Mouse (Mus musculus): ENCODE data around the gene Prickle4. TPM values are rescaled to one million over a fixed set of nuclear protein-coding genes. Genes with fewer than 3 reads are reported as not detected.
A peak's percentile ranks its signal among the peaks of the same experiment; 100 is the strongest.

The Prickle4 gene
- polyA plus RNA-seq, 1 experiment from 2014 or later = 0.80 TPM

GRCm38 (mm10) chr17:47698156-47698555, 3.6 kb upstream of the Prickle4 start:
- Histone ChIP-seq H3K4me2 (ENCODE audit: low read depth, low read length, severe bottlenecking) (no peak overlapping the region), H3K27ac (ENCODE audit: low read depth, low read length) (no peak overlapping the region), H3K9me3 (ENCODE audit: control insufficient read depth, low read length) (no peaks in the 10 kb centered on the region), H3K36me3 (ENCODE audit: control insufficient read depth, insufficient read depth, low read length) (no peaks in the 10 kb centered on the region; the same call in 1 of the 2 replicates), H3K4me1 (replicated peaks; ENCODE audit: control insufficient read depth, insufficient read depth, low read length) (peaks cover 6% of the 10 kb centered on the region; the same call in 1 of the 2 replicates), H3K9ac (ENCODE audit: low read length) (no peak overlapping the region), H3K4me3 (ENCODE audit: low read depth, low read length) (no peak overlapping the region), H3K27me3 (ENCODE audit: control insufficient read depth, insufficient read depth, low read length) (no peaks in the 10 kb centered on the region)
- 85% methylated on average over 10 of the region's 10 CpGs for WGBS
- no peak for DNase-seq (ENCODE audit: low spot score)
- no peak for ATAC-seq (replicated peaks; ENCODE audit: low FRiP score)

DNA sequence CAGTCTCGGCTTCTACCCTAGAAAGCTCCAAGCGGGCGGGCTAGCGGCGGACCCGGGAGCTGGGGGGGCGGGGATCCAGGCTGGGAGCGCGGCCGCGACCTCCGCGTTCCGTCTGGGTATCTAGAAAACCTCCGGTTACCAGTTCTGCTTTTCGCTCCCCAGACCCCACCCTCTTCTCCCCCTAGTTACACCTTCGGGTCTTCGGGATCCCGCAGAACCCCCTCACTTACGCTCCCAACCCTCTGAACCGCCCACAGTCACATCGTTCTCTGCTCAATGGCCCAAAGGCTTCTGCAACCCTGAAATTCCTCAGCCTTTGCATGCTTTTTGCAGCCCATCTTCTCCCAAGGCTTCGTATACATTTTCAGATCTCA, 788 bp upstream of the Prickle4 start:
- H3K4me1 ChIP-seq (replicated peaks; ENCODE audit: control insufficient read depth, insufficient read depth, low read length) = peaks cover 6% of the 10 kb centered on the region; the same call in 1 of the 2 replicates
- no peaks in the 10 kb centered on the region for H3K9me3 ChIP-seq (ENCODE audit: control insufficient read depth, low read length)
- H3K27me3 ChIP-seq (ENCODE audit: control insufficient read depth, insufficient read depth, low read length) = no peaks in the 10 kb centered on the region; the same call in 1 of the 2 replicates
- H3K27ac ChIP-seq (ENCODE audit: low read depth, low read length) = 0 out of 2 replicates have a peak overlapping the region, but pooled peaks have one; percentile 14
- DNase-seq (ENCODE audit: low spot score) (no peak), ATAC-seq (replicated peaks; ENCODE audit: low FRiP score) (no peak; the same call in 1 of the 2 replicates)
- peak overlapping the region; percentile 79 for H3K4me2 ChIP-seq (ENCODE audit: low read depth, low read length, severe bottlenecking)
- H3K9ac ChIP-seq (ENCODE audit: low read length) = peak overlapping the region; percentile 79
- WGBS = 0% methylated on average over 15 of the region's 23 CpGs
- H3K36me3 ChIP-seq (ENCODE audit: control insufficient read depth, insufficient read depth, low read length) = no peaks in the 10 kb centered on the region
- H3K4me3 ChIP-seq (ENCODE audit: low read depth, low read length) = peak overlapping the region; percentile 66

DNA sequence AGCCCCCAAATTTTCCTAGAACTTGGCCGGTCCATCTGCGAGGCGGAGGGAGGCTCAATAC, 264 bp downstream of the Prickle4 start, which contains the start of gene Gm21981:
TSS of gene Gm21981 (minus strand) at position 14 of the 61 bp plus-strand sequence.
- Histone ChIP-seq H3K36me3 (ENCODE audit: control insufficient read depth, insufficient read depth, low read length) (no peaks in the 10 kb centered on the region), H3K4me3 (ENCODE audit: low read depth, low read length) (peak within 1 kb of the TSS; percentile 66), H3K4me1 (replicated peaks; ENCODE audit: control insufficient read depth, insufficient read depth, low read length) (peaks cover 6% of the 10 kb centered on the region; the same call in 1 of the 2 replicates), H3K4me2 (ENCODE audit: low read depth, low read length, severe bottlenecking) (peak within 1 kb of the TSS; percentile 79), H3K27me3 (ENCODE audit: control insufficient read depth, insufficient read depth, low read length) (no peaks in the 10 kb centered on the region; the same call in 1 of the 2 replicates), H3K9ac (ENCODE audit: low read length) (peak within 1 kb of the TSS; percentile 79), H3K27ac (ENCODE audit: low read depth, low read length) (peak within 1 kb of the TSS; percentile 14; the same call in 1 of the 2 replicates), H3K9me3 (ENCODE audit: control insufficient read depth, low read length) (no peaks in the 10 kb centered on the region)
- 2% methylated on average over 3 of the region's 3 CpGs for WGBS
- DNase-seq (ENCODE audit: low spot score) (no peak), ATAC-seq (replicated peaks; ENCODE audit: low FRiP score) (no peak)

DNA sequence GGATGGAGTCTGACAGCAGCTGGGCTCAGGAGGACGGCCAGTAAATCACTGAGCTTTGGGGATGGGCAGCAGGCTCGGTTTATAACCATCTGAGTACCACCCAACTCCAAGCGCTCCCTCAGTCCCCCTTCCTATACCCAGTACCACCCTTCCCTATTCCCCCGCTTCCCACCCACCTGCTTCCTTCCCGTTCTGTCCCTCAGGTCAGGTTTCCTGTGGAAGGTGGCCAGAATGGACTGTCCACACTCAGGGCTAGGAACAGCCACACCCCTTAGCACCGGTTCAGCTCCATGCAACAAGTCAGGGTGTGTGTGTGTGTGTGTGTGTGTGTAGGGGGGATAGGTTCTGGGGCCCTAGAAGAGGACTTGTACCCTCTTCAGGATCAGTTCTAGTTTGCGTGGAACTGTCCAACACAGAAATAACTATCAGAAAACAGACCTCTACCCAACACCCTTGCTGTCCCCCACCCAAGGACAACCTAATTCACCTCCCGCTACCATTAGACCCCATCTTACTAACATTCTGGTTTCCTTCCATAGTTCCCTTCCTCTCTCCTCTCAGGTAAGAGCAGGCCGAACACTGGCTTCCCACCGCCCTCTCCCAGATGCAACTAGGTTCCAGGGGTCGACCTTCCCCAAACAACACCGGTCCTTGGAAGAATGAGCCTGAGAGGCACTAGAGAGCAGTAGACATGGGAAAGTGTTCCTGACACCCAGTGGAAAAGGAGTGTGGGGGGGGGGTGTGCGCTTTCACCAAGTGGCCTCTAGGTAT, 680 bp downstream of the Prickle4 start:
- H3K4me1 ChIP-seq (replicated peaks; ENCODE audit: control insufficient read depth, insufficient read depth, low read length) = peaks cover 6% of the 10 kb centered on the region; the same call in 1 of the 2 replicates
- DNase-seq (ENCODE audit: low spot score) = no peak
- no peak overlapping the region for H3K27ac ChIP-seq (ENCODE audit: low read depth, low read length)
- 31% methylated on average over 13 of the region's 13 CpGs for WGBS
- no peak for ATAC-seq (replicated peaks; ENCODE audit: low FRiP score)
- H3K27me3 ChIP-seq (ENCODE audit: control insufficient read depth, insufficient read depth, low read length) = no peaks in the 10 kb centered on the region; the same call in 1 of the 2 replicates
- H3K4me2 ChIP-seq (ENCODE audit: low read depth, low read length, severe bottlenecking) = peak overlapping the region; percentile 79
- no peaks in the 10 kb centered on the region for H3K9me3 ChIP-seq (ENCODE audit: control insufficient read depth, low read length)
- H3K4me3 ChIP-seq (ENCODE audit: low read depth, low read length) = peak overlapping the region; percentile 66
- H3K9ac ChIP-seq (ENCODE audit: low read length) = peak overlapping the region; percentile 53
- H3K36me3 ChIP-seq (ENCODE audit: control insufficient read depth, insufficient read depth, low read length) = no peaks in the 10 kb centered on the region

- 91% methylated on average over 3 of the region's 3 CpGs for WGBS
- H3K9ac ChIP-seq (ENCODE audit: low read length) = no peak overlapping the region
Measured at GRCm38 (mm10) chr17:47691650-47692049, 2.9 kb downstream of the Prickle4 start.

GRCm38 (mm10) chr17:47689894-47690293, 4.6 kb downstream of the Prickle4 start:
- WGBS = 81% methylated on average over 7 of the region's 8 CpGs
- peak overlapping the region; percentile 66; the same call in 1 of the 2 replicates for H3K4me3 ChIP-seq (ENCODE audit: low read depth, low read length)
- H3K4me2 ChIP-seq (ENCODE audit: low read depth, low read length, severe bottlenecking) = peak overlapping the region; percentile 96; the same call in 1 of the 2 replicates
- H3K9me3 ChIP-seq (ENCODE audit: control insufficient read depth, low read length) = no peaks in the 10 kb centered on the region
- DNase-seq (ENCODE audit: low spot score) = no peak
- no peak for ATAC-seq (replicated peaks; ENCODE audit: low FRiP score)
- peaks cover 11% of the 10 kb centered on the region; the same call in 1 of the 2 replicates for H3K4me1 ChIP-seq (replicated peaks; ENCODE audit: control insufficient read depth, insufficient read depth, low read length)
- no peak overlapping the region for H3K27ac ChIP-seq (ENCODE audit: low read depth, low read length)
- H3K36me3 ChIP-seq (ENCODE audit: control insufficient read depth, insufficient read depth, low read length) = no peaks in the 10 kb centered on the region
- H3K27me3 ChIP-seq (ENCODE audit: control insufficient read depth, insufficient read depth, low read length) = no peaks in the 10 kb centered on the region; the same call in 1 of the 2 replicates
- no peak overlapping the region; the same call in 1 of the 2 replicates for H3K9ac ChIP-seq (ENCODE audit: low read length)

More at GRCm38 (mm10) chr17:47691650-47692049, 2.9 kb downstream of the Prickle4 start:
- Histone ChIP-seq H3K27me3 (ENCODE audit: control insufficient read depth, insufficient read depth, low read length) (no peaks in the 10 kb centered on the region; the same call in 1 of the 2 replicates), H3K4me2 (ENCODE audit: low read depth, low read length, severe bottlenecking) (no peak overlapping the region), H3K4me1 (replicated peaks; ENCODE audit: control insufficient read depth, insufficient read depth, low read length) (peaks cover 13% of the 10 kb centered on the region; the same call in 1 of the 2 replicates), H3K9me3 (ENCODE audit: control insufficient read depth, low read length) (no peaks in the 10 kb centered on the region), H3K4me3 (ENCODE audit: low read depth, low read length) (no peak overlapping the region), H3K27ac (ENCODE audit: low read depth, low read length) (no peak overlapping the region), H3K36me3 (ENCODE audit: control insufficient read depth, insufficient read depth, low read length) (no peaks in the 10 kb centered on the region)
- no peak for DNase-seq (ENCODE audit: low spot score)
- no peak for ATAC-seq (replicated peaks; ENCODE audit: low FRiP score)

- peak; percentile 87 for DNase-seq (ENCODE audit: low spot score)
- 1% methylated on average over 58 of the region's 58 CpGs for WGBS
- no peaks in the 10 kb centered on the region for H3K9me3 ChIP-seq (ENCODE audit: control insufficient read depth, low read length)
- peak within 1 kb of the TSS; percentile 57 for H3K27ac ChIP-seq (ENCODE audit: low read depth, low read length)
- H3K4me1 ChIP-seq (replicated peaks; ENCODE audit: control insufficient read depth, insufficient read depth, low read length) = peaks cover 8% of the 10 kb centered on the region; the same call in 1 of the 2 replicates
- H3K9ac ChIP-seq (ENCODE audit: low read length) = peak within 1 kb of the TSS; percentile 87
- no peaks in the 10 kb centered on the region; the same call in 1 of the 2 replicates for H3K36me3 ChIP-seq (ENCODE audit: control insufficient read depth, insufficient read depth, low read length)
- peak within 1 kb of the TSS; percentile 96 for H3K4me2 ChIP-seq (ENCODE audit: low read depth, low read length, severe bottlenecking)
- no peaks in the 10 kb centered on the region; the same call in 1 of the 2 replicates for H3K27me3 ChIP-seq (ENCODE audit: control insufficient read depth, insufficient read depth, low read length)
- peak; percentile 66 for ATAC-seq (replicated peaks; ENCODE audit: low FRiP score)
- peak within 1 kb of the TSS; percentile 66 for H3K4me3 ChIP-seq (ENCODE audit: low read depth, low read length)
Measured at GRCm38 (mm10) chr17:47688608-47689575, 5.6 kb downstream of the Prickle4 start, which contains the start of gene Frs3. TSS of gene Frs3 (plus strand) at chr17:47689030.

DNA sequence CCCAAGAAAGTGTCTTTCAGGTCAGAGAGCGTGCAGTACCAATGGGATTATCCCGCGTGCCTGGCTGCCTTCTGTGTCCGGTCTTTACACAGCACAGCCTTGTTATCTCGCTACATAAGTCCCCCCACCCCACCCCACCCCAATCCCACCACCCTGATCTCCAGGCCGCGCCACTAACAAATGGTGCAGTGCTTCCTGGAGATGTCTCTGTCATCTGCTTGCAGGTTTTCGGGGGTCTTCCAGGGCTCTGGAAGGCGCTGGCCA, 6.3 kb downstream of the Prickle4 start, which contains the start of gene Tomm6:
TSS of gene Tomm6 (minus strand) at position 43 of the 264 bp plus-strand sequence.
- H3K9me3 ChIP-seq (ENCODE audit: control insufficient read depth, low read length) = no peaks in the 10 kb centered on the region
- H3K36me3 ChIP-seq (ENCODE audit: control insufficient read depth, insufficient read depth, low read length) = no peaks in the 10 kb centered on the region; the same call in 1 of the 2 replicates
- H3K27ac ChIP-seq (ENCODE audit: low read depth, low read length) = peak within 1 kb of the TSS; percentile 57
- peak within 1 kb of the TSS; percentile 96 for H3K4me2 ChIP-seq (ENCODE audit: low read depth, low read length, severe bottlenecking)
- no peaks in the 10 kb centered on the region; the same call in 1 of the 2 replicates for H3K27me3 ChIP-seq (ENCODE audit: control insufficient read depth, insufficient read depth, low read length)
- H3K4me3 ChIP-seq (ENCODE audit: low read depth, low read length) = peak within 1 kb of the TSS; percentile 66
- WGBS = 0% methylated on average over 9 of the region's 9 CpGs
- H3K4me1 ChIP-seq (replicated peaks; ENCODE audit: control insufficient read depth, insufficient read depth, low read length) = peaks cover 8% of the 10 kb centered on the region; the same call in 1 of the 2 replicates
- DNase-seq (ENCODE audit: low spot score) = no peak
- peak within 1 kb of the TSS; percentile 87 for H3K9ac ChIP-seq (ENCODE audit: low read length)
- no peak for ATAC-seq (replicated peaks; ENCODE audit: low FRiP score)
